Mouse (Mus musculus) ovary, postnatal 36 days (tissue): ENCODE measurements around the gene Tenm2.

Source experiments
- DNase-seq: peaks from one replicate; pipeline ENCODE4 v3.0.0; 2022; ENCODE audit warnings: low spot score, mixed read lengths

Gene Tenm2

GRCm38 (mm10) chr11:36592471-36592870 is 643.3 kb downstream of the Tenm2 start:
- DNase-seq, result no peak

GRCm38 (mm10) chr11:36566146-36566545 is 669.6 kb downstream of the Tenm2 start:
- DNase-seq, result no peak

GRCm38 (mm10) chr11:36562851-36563250 is 672.9 kb downstream of the Tenm2 start:
- no peak for DNase-seq

GRCm38 (mm10) chr11:36560785-36561548 is 674.8 kb downstream of the Tenm2 start:
- DNase-seq, result no peak

- DNase-seq, result no peak
Measured at GRCm38 (mm10) chr11:36557316-36557715, 678.4 kb downstream of the Tenm2 start.

- no peak for DNase-seq
Measured at GRCm38 (mm10) chr11:36553286-36553685, 682.5 kb downstream of the Tenm2 start.

- DNase-seq, result no peak
Measured at GRCm38 (mm10) chr11:36550649-36551048, 685.1 kb downstream of the Tenm2 start.

- no peak for DNase-seq
Measured at GRCm38 (mm10) chr11:36549398-36550139, 686.2 kb downstream of the Tenm2 start.

GRCm38 (mm10) chr11:36548139-36548538 is 687.6 kb downstream of the Tenm2 start:
- no peak for DNase-seq

GRCm38 (mm10) chr11:36538144-36538543 is 697.6 kb downstream of the Tenm2 start:
- DNase-seq, result no peak

GRCm38 (mm10) chr11:36537573-36538133 is 698.1 kb downstream of the Tenm2 start:
- DNase-seq, result no peak

- no peak for DNase-seq
Measured at GRCm38 (mm10) chr11:36535591-36535990, 700.2 kb downstream of the Tenm2 start.

GRCm38 (mm10) chr11:36531614-36532013 is 704.1 kb downstream of the Tenm2 start:
- no peak for DNase-seq

- no peak for DNase-seq
Measured at GRCm38 (mm10) chr11:36527509-36527908, 708.3 kb downstream of the Tenm2 start.

GRCm38 (mm10) chr11:36526381-36526780 is 709.4 kb downstream of the Tenm2 start:
- DNase-seq, result peak; percentile 74

- no peak for DNase-seq
Measured at GRCm38 (mm10) chr11:36512468-36512867, 723.3 kb downstream of the Tenm2 start.

- DNase-seq, result no peak
Measured at GRCm38 (mm10) chr11:36508312-36508711, 727.5 kb downstream of the Tenm2 start.

- no peak for DNase-seq
Measured at GRCm38 (mm10) chr11:36494898-36495548, 740.7 kb downstream of the Tenm2 start.

GRCm38 (mm10) chr11:36492274-36492673 is 743.5 kb downstream of the Tenm2 start:
- no peak for DNase-seq

GRCm38 (mm10) chr11:36490085-36490484 is 745.7 kb downstream of the Tenm2 start:
- DNase-seq, result no peak

- no peak for DNase-seq
Measured at GRCm38 (mm10) chr11:36488666-36489065, 747.1 kb downstream of the Tenm2 start.

- no peak for DNase-seq
Measured at GRCm38 (mm10) chr11:36486092-36486491, 749.7 kb downstream of the Tenm2 start.
